Mouse (Mus musculus) liver, adult 2 months (tissue): ENCODE results near the gene Gm17268. TPM values are rescaled to one million over a fixed set of nuclear protein-coding genes. Genes with fewer than 3 reads are reported as not detected.

Source experiments
- DNase-seq: peaks from one replicate; pipeline ENCODE4 v3.0.0-alpha.2; 2011; ENCODE audit warnings: low read depth, low spot score; ENCODE audit errors: extremely low read depth
- H3K27ac ChIP-seq: fragments of 200-500 bp; replicated peaks from 2 replicates; pipeline ENCODE4 v1.5.1; 2012; ENCODE audit warnings: low read depth, mild to moderate bottlenecking, control low read depth, inconsistent platforms, low read length; ENCODE audit not compliant: insufficient read depth
- H3K27me3 ChIP-seq: fragments of 200-500 bp; 2 replicates; pipeline ENCODE4 v1.6.1; 2012; ENCODE audit warnings: mild to moderate bottlenecking, moderate library complexity, low read length, inconsistent platforms; ENCODE audit not compliant: control insufficient read depth, insufficient read depth
- H3K36me3 ChIP-seq: fragments of 200-500 bp; 2 replicates; pipeline ENCODE4 v1.6.1; 2012; ENCODE audit warnings: low read length, inconsistent platforms; ENCODE audit not compliant: control insufficient read depth, insufficient read depth
- H3K4me1 ChIP-seq: fragments of 200-500 bp; 2 replicates; pipeline ENCODE4 v1.6.1; 2011; ENCODE audit warnings: low read length; ENCODE audit not compliant: control insufficient read depth, insufficient read depth
- H3K4me3 ChIP-seq: fragments of 200-500 bp; 2 replicates; pipeline ENCODE4 v1.5.1; 2011; ENCODE audit warnings: low read depth, mild to moderate bottlenecking, control low read depth, low read length, moderate library complexity; ENCODE audit not compliant: insufficient read depth
- H3K79me2 ChIP-seq: fragments of 200-500 bp; 2 replicates; pipeline ENCODE4 v1.6.1; 2012; ENCODE audit warnings: inconsistent platforms, mild to moderate bottlenecking, low read length, moderate library complexity; ENCODE audit not compliant: control insufficient read depth, insufficient read depth
- H3K9ac ChIP-seq: fragments of 200-500 bp; 2 replicates; pipeline ENCODE4 v1.6.1; 2012; ENCODE audit warnings: low read depth, mild to moderate bottlenecking, control low read depth, inconsistent platforms, low read length
- CTCF ChIP-seq: fragments of 200-500 bp; IDR thresholded peaks from 2 replicates; pipeline ENCODE4 v1.5.1; 2011; ENCODE audit warnings: low read depth, low read length, control low read depth
- POLR2A ChIP-seq: fragments of 200-500 bp; IDR thresholded peaks from 2 replicates; pipeline ENCODE4 v1.6.1; 2011; ENCODE audit warnings: low read length, control low read depth; ENCODE audit not compliant: insufficient read depth; ENCODE audit errors: extremely low read depth
- WGBS: fragments of 180-500 bp; shearing (Covaris S2); methylation state at CpG from one replicate; pipeline ENCODE4 v1.1.7; 2018; 5-methylcytosine and 5-hydroxymethylcytosine counted together
- polyA plus RNA-seq: library from polyadenylated mRNA; depleted of rRNA; stranded (reverse); fragments of >200 nt; gene quantifications from 2 replicates; pipeline ENCODE4 v1.2.3, GENCODE M21; 2012; rRNA removed
- total RNA-seq: library from RNA; depleted of rRNA; stranded (reverse); fragments of >200 nt; gene quantifications from 2 replicates; pipeline ENCODE4 v1.2.3, GENCODE M21; 2014; rRNA removed

Gene Gm17268
- total and polyA plus RNA-seq, 2 experiments: not detected

DNA sequence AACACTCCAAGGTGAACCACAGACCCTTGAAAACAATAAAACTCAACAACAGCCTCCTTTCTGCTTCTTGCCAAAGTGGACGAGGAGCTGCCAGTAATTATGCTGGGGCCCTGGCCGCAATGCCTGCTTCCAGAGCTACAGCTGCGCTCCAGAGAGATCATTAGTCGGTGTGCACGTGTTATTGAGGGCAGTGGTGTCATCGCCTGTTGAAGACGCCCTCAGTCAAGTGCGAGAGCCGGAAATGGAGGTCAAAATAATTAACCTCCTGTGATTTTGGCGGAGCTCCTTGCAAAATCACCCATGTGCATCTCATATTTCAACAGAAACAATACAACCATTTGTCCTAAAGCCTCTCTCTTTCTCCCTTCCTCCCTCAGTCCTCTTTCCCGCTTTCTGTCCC is 56.2 kb downstream of the Gm17268 start:
- H3K4me3 ChIP-seq: no peak overlapping the region
- H3K27me3 ChIP-seq: peaks cover 2% of the 10 kb centered on the region; the same call in 1 of the 2 replicates
- no peak for DNase-seq
- 69% methylated on average over 11 of the region's 11 CpGs for WGBS
- no peaks in the 10 kb centered on the region for H3K36me3 ChIP-seq
- TF ChIP-seq POLR2A: no peak
- TF ChIP-seq CTCF: no peak
- no peaks in the 10 kb centered on the region for H3K4me1 ChIP-seq
- H3K9ac ChIP-seq: no peak overlapping the region
- H3K79me2 ChIP-seq: no peaks in the 10 kb centered on the region
- no peak overlapping the region for H3K27ac ChIP-seq

Other genes with a start within 250 kb of the Gm17268 start
- not detected in 2 replicates for gene 5530401A14Rik, start 177.9 kb downstream of the Gm17268 start, total RNA-seq
- not detected in 2 replicates for gene 5530401A14Rik, start 177.9 kb downstream of the Gm17268 start, polyA plus RNA-seq
- under 0.01 TPM in 1 of 2 replicates, not detected in the other for gene Asic2, start 70.1 kb downstream of the Gm17268 start, total RNA-seq
- gene Asic2, start 70.1 kb downstream of the Gm17268 start, polyA plus RNA-seq: not detected in 2 replicates
- gene Ccl2, start 3.0 kb downstream of the Gm17268 start, total RNA-seq: 0.18 and 0.94 TPM in 2 replicates
- gene Ccl2, start 3.0 kb downstream of the Gm17268 start, polyA plus RNA-seq: 0.78 and 3.3 TPM in 2 replicates
- gene Ccl7, start 7.2 kb upstream of the Gm17268 start, total RNA-seq: 0.18 and 0.20 TPM in 2 replicates
- gene Ccl7, start 7.2 kb upstream of the Gm17268 start, polyA plus RNA-seq: not detected in 2 replicates
- 0.09 TPM in 1 of 2 replicates, not detected in the other for gene Ccl11, start 19.3 kb upstream of the Gm17268 start, total RNA-seq
- gene Ccl11, start 19.3 kb upstream of the Gm17268 start, polyA plus RNA-seq: 0.07 and 0.16 TPM in 2 replicates
- not detected in 2 replicates for gene Ccl12, start 63.3 kb upstream of the Gm17268 start, total RNA-seq
- 0.20 TPM in 1 of 2 replicates, not detected in the other for gene Ccl12, start 63.3 kb upstream of the Gm17268 start, polyA plus RNA-seq
- gene Ccl8, start 76.6 kb upstream of the Gm17268 start, total RNA-seq: 0.87 TPM in 1 of 2 replicates, not detected in the other
- not detected in 2 replicates for gene Ccl8, start 76.6 kb upstream of the Gm17268 start, polyA plus RNA-seq